Mouse (Mus musculus) liver, embryonic 12.5 days (tissue): Measurements from ENCODE around the gene Asic2. TPM values are rescaled to one million over a fixed set of nuclear protein-coding genes. Genes with fewer than 3 reads are reported as not detected.

Experiments
- ATAC-seq: fragments of 200-750 bp; cut with Nextera tagmentation; 2 replicates; pipeline ENCODE4 v1.8.0; 2017; ENCODE audit warnings: moderate number of reproducible peaks, mild to moderate bottlenecking, moderate library complexity
- H3K27ac ChIP-seq: fragments of 300-500 bp; sonication (generic); 2 replicates; pipeline ENCODE4 v1.5.1; 2016; ENCODE audit warnings: mild to moderate bottlenecking
- H3K27me3 ChIP-seq: fragments of 300-500 bp; sonication (generic); replicated peaks from 2 replicates; pipeline ENCODE4 v1.6.1; 2016; ENCODE audit warnings: mild to moderate bottlenecking, moderate library complexity
- H3K36me3 ChIP-seq: fragments of 300-500 bp; sonication (generic); 2 replicates; pipeline ENCODE4 v1.6.1; 2016; ENCODE audit warnings: mild to moderate bottlenecking, moderate library complexity
- H3K4me1 ChIP-seq: fragments of 300-500 bp; sonication (generic); 2 replicates; pipeline ENCODE4 v1.6.1; 2016
- H3K4me2 ChIP-seq: fragments of 300-500 bp; sonication (generic); 2 replicates; pipeline ENCODE4 v1.6.1; 2016; ENCODE audit warnings: mild to moderate bottlenecking, moderate library complexity
- H3K4me3 ChIP-seq: fragments of 300-500 bp; sonication (generic); 2 replicates; pipeline ENCODE4 v1.5.1; 2016; ENCODE audit warnings: mild to moderate bottlenecking, moderate library complexity
- H3K9ac ChIP-seq: fragments of 300-500 bp; sonication (generic); 2 replicates; pipeline ENCODE4 v1.6.1; 2016; ENCODE audit warnings: mild to moderate bottlenecking, moderate library complexity
- H3K9me3 ChIP-seq: fragments of 300-500 bp; sonication (generic); replicated peaks from 2 replicates; pipeline ENCODE4 v1.6.1; 2016; ENCODE audit warnings: mild to moderate bottlenecking, moderate library complexity
- WGBS: fragments of 180-500 bp; shearing (Covaris S2); methylation state at CpG from one replicate; pipeline ENCODE4 v1.1.7; 2016; ENCODE audit not compliant: insufficient replicate concordance; 5-methylcytosine and 5-hydroxymethylcytosine counted together
- polyA plus RNA-seq: library from polyadenylated mRNA; unstranded; fragments of >200 nt; fragmentation: Nextera tagmentation; extraction: Ambion mirVana; gene quantifications from 2 replicates; pipeline ENCODE4 v1.2.1, GENCODE M21; 2016

Gene Asic2
- polyA plus RNA-seq, 1 experiment from 2014 or later: 0.06 TPM

GRCm38 (mm10) chr11:80966040-80966439, 1002.2 kb downstream of the Asic2 start:
- Histone ChIP-seq H3K4me1 (no peaks in the 10 kb centered on the region), H3K4me3 (no peak overlapping the region), H3K9ac (no peak overlapping the region), H3K27ac (no peak overlapping the region), H3K9me3 (no peaks in the 10 kb centered on the region), H3K27me3 (no peaks in the 10 kb centered on the region), H3K4me2 (no peak overlapping the region), H3K36me3 (no peaks in the 10 kb centered on the region)
- ATAC-seq: no peak
- 54% methylated on average over 3 of the region's 3 CpGs for WGBS

GRCm38 (mm10) chr11:80961326-80961725, 1006.9 kb downstream of the Asic2 start:
- Histone ChIP-seq H3K27me3 (peaks cover 21% of the 10 kb centered on the region), H3K4me3 (no peak overlapping the region), H3K4me2 (no peak overlapping the region), H3K27ac (no peak overlapping the region), H3K36me3 (no peaks in the 10 kb centered on the region), H3K4me1 (no peaks in the 10 kb centered on the region), H3K9ac (no peak overlapping the region), H3K9me3 (no peaks in the 10 kb centered on the region)
- no peak for ATAC-seq
- 44% methylated on average over 1 of the region's 1 CpGs for WGBS

GRCm38 (mm10) chr11:80958086-80958671, 1010.1 kb downstream of the Asic2 start:
- Histone ChIP-seq H3K9me3 (no peaks in the 10 kb centered on the region), H3K27ac (no peak overlapping the region), H3K4me2 (no peak overlapping the region), H3K27me3 (peaks cover 25% of the 10 kb centered on the region), H3K4me1 (no peaks in the 10 kb centered on the region), H3K36me3 (no peaks in the 10 kb centered on the region), H3K4me3 (no peak overlapping the region), H3K9ac (no peak overlapping the region)
- WGBS: 5% methylated on average over 16 of the region's 16 CpGs
- no peak for ATAC-seq

- no peaks in the 10 kb centered on the region for H3K9me3 ChIP-seq
- H3K4me2 ChIP-seq: no peak overlapping the region
- no peak overlapping the region for H3K27ac ChIP-seq
- 67% methylated on average over 6 of the region's 6 CpGs for WGBS
- peaks cover 25% of the 10 kb centered on the region for H3K27me3 ChIP-seq
- ATAC-seq: no peak
- H3K4me3 ChIP-seq: no peak overlapping the region
- no peaks in the 10 kb centered on the region for H3K4me1 ChIP-seq
- H3K9ac ChIP-seq: no peak overlapping the region
- no peaks in the 10 kb centered on the region for H3K36me3 ChIP-seq
Observed at GRCm38 (mm10) chr11:80955915-80956314, 1012.3 kb downstream of the Asic2 start.

- Histone ChIP-seq H3K27ac (no peak overlapping the region), H3K27me3 (peaks cover 25% of the 10 kb centered on the region), H3K9ac (no peak overlapping the region), H3K9me3 (no peaks in the 10 kb centered on the region), H3K4me3 (no peak overlapping the region), H3K36me3 (no peaks in the 10 kb centered on the region), H3K4me2 (no peak overlapping the region), H3K4me1 (no peaks in the 10 kb centered on the region)
- no peak for ATAC-seq
- WGBS: 62% methylated on average over 8 of the region's 8 CpGs
Observed at GRCm38 (mm10) chr11:80954147-80954546, 1014.1 kb downstream of the Asic2 start.

GRCm38 (mm10) chr11:80949068-80949738, 1019.1 kb downstream of the Asic2 start:
- no peak overlapping the region for H3K4me2 ChIP-seq
- H3K27ac ChIP-seq: no peak overlapping the region
- H3K27me3 ChIP-seq: 0 out of 2 replicates have a peak, but pooled peaks cover 1% of the 10 kb centered on the region
- ATAC-seq: no peak
- WGBS: 72% methylated on average over 11 of the region's 11 CpGs
- no peak overlapping the region for H3K4me3 ChIP-seq
- H3K4me1 ChIP-seq: no peaks in the 10 kb centered on the region
- H3K36me3 ChIP-seq: no peaks in the 10 kb centered on the region
- no peaks in the 10 kb centered on the region for H3K9me3 ChIP-seq
- no peak overlapping the region for H3K9ac ChIP-seq

- Histone ChIP-seq H3K27me3 (no peaks in the 10 kb centered on the region), H3K9ac (no peak overlapping the region), H3K4me3 (no peak overlapping the region), H3K4me2 (no peak overlapping the region), H3K27ac (no peak overlapping the region), H3K4me1 (no peaks in the 10 kb centered on the region), H3K9me3 (no peaks in the 10 kb centered on the region), H3K36me3 (no peaks in the 10 kb centered on the region)
- no peak for ATAC-seq
- 37% methylated on average over 2 of the region's 2 CpGs for WGBS
Observed at GRCm38 (mm10) chr11:80948103-80948502, 1020.2 kb downstream of the Asic2 start.

- Histone ChIP-seq H3K4me2 (no peak overlapping the region), H3K9me3 (no peaks in the 10 kb centered on the region), H3K27ac (no peak overlapping the region), H3K4me1 (no peaks in the 10 kb centered on the region), H3K4me3 (no peak overlapping the region), H3K27me3 (no peaks in the 10 kb centered on the region), H3K9ac (no peak overlapping the region), H3K36me3 (no peaks in the 10 kb centered on the region)
- 63% methylated on average over 6 of the region's 6 CpGs for WGBS
- ATAC-seq: no peak
Observed at GRCm38 (mm10) chr11:80946163-80946562, 1022.1 kb downstream of the Asic2 start.

GRCm38 (mm10) chr11:80923286-80923951, 1044.8 kb downstream of the Asic2 start:
- H3K4me2 ChIP-seq: no peak overlapping the region
- no peak for ATAC-seq
- H3K9me3 ChIP-seq: no peaks in the 10 kb centered on the region
- H3K9ac ChIP-seq: no peak overlapping the region
- H3K27me3 ChIP-seq: no peaks in the 10 kb centered on the region
- H3K36me3 ChIP-seq: no peaks in the 10 kb centered on the region
- WGBS: 76% methylated on average over 19 of the region's 19 CpGs
- no peak overlapping the region for H3K27ac ChIP-seq
- H3K4me3 ChIP-seq: no peak overlapping the region
- H3K4me1 ChIP-seq: no peaks in the 10 kb centered on the region

GRCm38 (mm10) chr11:80918332-80918731, 1049.9 kb downstream of the Asic2 start:
- Histone ChIP-seq H3K4me3 (no peak overlapping the region), H3K9me3 (no peaks in the 10 kb centered on the region), H3K9ac (no peak overlapping the region), H3K27me3 (no peaks in the 10 kb centered on the region), H3K4me2 (no peak overlapping the region), H3K27ac (no peak overlapping the region), H3K4me1 (no peaks in the 10 kb centered on the region), H3K36me3 (no peaks in the 10 kb centered on the region)
- no peak for ATAC-seq
- WGBS: 57% methylated on average over 5 of the region's 5 CpGs

- H3K4me2 ChIP-seq: no peak overlapping the region
- H3K36me3 ChIP-seq: no peaks in the 10 kb centered on the region
- H3K9me3 ChIP-seq: no peaks in the 10 kb centered on the region
- no peak overlapping the region for H3K27ac ChIP-seq
- H3K4me3 ChIP-seq: no peak overlapping the region
- H3K4me1 ChIP-seq: no peaks in the 10 kb centered on the region
- no peak for ATAC-seq
- no peak overlapping the region for H3K9ac ChIP-seq
- H3K27me3 ChIP-seq: no peaks in the 10 kb centered on the region
Observed at GRCm38 (mm10) chr11:80917688-80918087, 1050.6 kb downstream of the Asic2 start.

GRCm38 (mm10) chr11:80913408-80914024, 1054.7 kb downstream of the Asic2 start:
- Histone ChIP-seq H3K27ac (no peak overlapping the region), H3K4me3 (no peak overlapping the region), H3K4me2 (no peak overlapping the region), H3K9ac (no peak overlapping the region), H3K9me3 (no peaks in the 10 kb centered on the region), H3K36me3 (no peaks in the 10 kb centered on the region), H3K4me1 (no peaks in the 10 kb centered on the region), H3K27me3 (no peaks in the 10 kb centered on the region)
- ATAC-seq: no peak
- WGBS: 37% methylated on average over 4 of the region's 4 CpGs
